Mouse (Mus musculus): ENCODE results near the gene Cep350.

Cep350 gene

GRCm38 (mm10) chr1:155805607-155806006, 167.4 kb downstream of the Cep350 start:
- DNase-seq: no peak

- DNase-seq: no peak
Observed at GRCm38 (mm10) chr1:155801014-155801991, 171.8 kb downstream of the Cep350 start.

GRCm38 (mm10) chr1:155798000-155798399, 175.1 kb downstream of the Cep350 start:
- DNase-seq: no peak

DNA sequence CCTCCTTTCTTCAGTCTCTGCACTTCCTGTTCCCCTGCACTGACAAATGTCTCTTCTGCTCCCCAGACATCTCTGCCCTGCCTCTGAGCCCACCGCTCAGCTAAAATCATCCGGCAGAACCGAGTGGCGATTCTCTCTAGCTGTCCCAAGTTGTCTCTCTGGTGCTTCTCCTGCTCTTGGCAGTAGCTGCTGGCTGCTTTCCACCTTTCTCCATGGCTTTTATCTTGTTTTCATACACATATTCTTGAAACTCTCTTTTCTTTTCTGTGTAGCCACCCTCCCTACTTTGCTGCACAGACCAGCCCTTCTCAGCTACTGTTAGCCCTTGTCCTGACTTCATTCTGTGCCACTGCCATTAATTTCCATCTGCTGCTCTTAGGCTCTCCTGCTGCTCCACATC, 175.6 kb downstream of the Cep350 start:
- DNase-seq: no peak

DNA sequence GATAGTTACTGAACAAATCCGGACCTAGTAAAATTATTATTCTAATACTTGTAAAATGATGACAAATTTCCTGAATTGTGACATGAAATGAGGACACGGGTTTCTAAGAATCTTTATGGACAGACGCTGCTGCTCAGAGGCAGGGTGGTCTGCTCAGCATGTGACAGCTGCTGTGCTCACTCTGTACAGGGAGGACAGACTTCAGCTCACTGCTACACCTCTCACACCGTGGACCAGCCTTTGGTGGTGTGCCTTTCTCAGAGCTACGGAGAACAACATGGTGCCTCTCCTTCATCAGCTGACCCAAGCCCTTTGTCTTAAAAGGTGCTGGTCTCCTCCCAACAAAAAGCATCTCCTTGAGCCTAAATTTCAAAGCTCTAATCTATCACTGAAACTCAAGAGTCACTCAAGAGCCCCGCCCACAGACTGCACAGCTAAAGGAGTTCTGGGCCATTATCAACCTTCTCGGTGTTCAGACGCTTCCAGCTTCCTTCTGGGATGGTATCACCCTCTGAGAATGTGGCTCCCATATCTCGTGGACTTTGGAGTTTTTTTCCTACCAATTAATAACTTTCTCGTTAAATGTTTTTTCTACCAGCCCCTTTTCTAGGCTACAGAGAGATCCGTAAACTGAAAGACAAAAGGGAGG, 176.2 kb downstream of the Cep350 start:
- no peak for DNase-seq

- no peak for DNase-seq
Observed at GRCm38 (mm10) chr1:155795791-155796233, 177.2 kb downstream of the Cep350 start.
